Mouse (Mus musculus): ENCODE results near the gene Smug1. TPM values are rescaled to one million over a fixed set of nuclear protein-coding genes. Genes with fewer than 3 reads are reported as not detected.

The Smug1 gene
- total RNA-seq, 2 experiments from 2014 or later = 10.5 to 12.2 TPM

- no peak for DNase-seq
Measured at GRCm38 (mm10) chr15:103177611-103178041, 10.7 kb upstream of the Smug1 start.

- peak; percentile 95 for DNase-seq
Measured at GRCm38 (mm10) chr15:103176874-103177421, 10.1 kb upstream of the Smug1 start.

GRCm38 (mm10) chr15:103173251-103173650 is 6.4 kb upstream of the Smug1 start:
- no peak for DNase-seq

GRCm38 (mm10) chr15:103172537-103172936 is 5.6 kb upstream of the Smug1 start:
- DNase-seq = peak; percentile 75

- peak; percentile 56 for DNase-seq
Measured at GRCm38 (mm10) chr15:103171276-103171675, 4.4 kb upstream of the Smug1 start.

GRCm38 (mm10) chr15:103170316-103170679 is 3.4 kb upstream of the Smug1 start:
- no peak for DNase-seq

GRCm38 (mm10) chr15:103169612-103170315 is 2.9 kb upstream of the Smug1 start:
- peak; percentile 56 for DNase-seq

- DNase-seq = peak; percentile 39
Measured at GRCm38 (mm10) chr15:103168801-103169611, 2.1 kb upstream of the Smug1 start.

GRCm38 (mm10) chr15:103167786-103168185 is 894 bp upstream of the Smug1 start:
- no peak for DNase-seq

- no peak for DNase-seq
Measured at GRCm38 (mm10) chr15:103165924-103166323, 968 bp downstream of the Smug1 start.

GRCm38 (mm10) chr15:103165379-103165778 is 1.5 kb downstream of the Smug1 start:
- peak; percentile 92 for DNase-seq

- peak; percentile 83 for DNase-seq
Measured at GRCm38 (mm10) chr15:103163182-103163919, 3.5 kb downstream of the Smug1 start.

- no peak for DNase-seq
Measured at GRCm38 (mm10) chr15:103157585-103157984, 9.3 kb downstream of the Smug1 start.

- no peak for DNase-seq
Measured at GRCm38 (mm10) chr15:103156890-103157289, 10.0 kb downstream of the Smug1 start.

- peak; percentile 58 for DNase-seq
Measured at GRCm38 (mm10) chr15:103155366-103156321, 11.2 kb downstream of the Smug1 start.

GRCm38 (mm10) chr15:103152890-103153610 is 13.8 kb downstream of the Smug1 start:
- no peak for DNase-seq

GRCm38 (mm10) chr15:103152371-103152770 is 14.5 kb downstream of the Smug1 start:
- no peak for DNase-seq

GRCm38 (mm10) chr15:103147779-103148178 is 19.1 kb downstream of the Smug1 start:
- DNase-seq = no peak

- DNase-seq = no peak
Measured at GRCm38 (mm10) chr15:103147422-103147690, 19.5 kb downstream of the Smug1 start.

GRCm38 (mm10) chr15:103146627-103147421 is 20.1 kb downstream of the Smug1 start:
- peak; percentile 59 for DNase-seq
